Mouse (Mus musculus): ENCODE results near the gene 4931414P19Rik. TPM values are rescaled to one million over a fixed set of nuclear protein-coding genes. Genes with fewer than 3 reads are reported as not detected.

The 4931414P19Rik gene
- polyA plus RNA-seq, 1 experiment: 2.1 TPM

DNA sequence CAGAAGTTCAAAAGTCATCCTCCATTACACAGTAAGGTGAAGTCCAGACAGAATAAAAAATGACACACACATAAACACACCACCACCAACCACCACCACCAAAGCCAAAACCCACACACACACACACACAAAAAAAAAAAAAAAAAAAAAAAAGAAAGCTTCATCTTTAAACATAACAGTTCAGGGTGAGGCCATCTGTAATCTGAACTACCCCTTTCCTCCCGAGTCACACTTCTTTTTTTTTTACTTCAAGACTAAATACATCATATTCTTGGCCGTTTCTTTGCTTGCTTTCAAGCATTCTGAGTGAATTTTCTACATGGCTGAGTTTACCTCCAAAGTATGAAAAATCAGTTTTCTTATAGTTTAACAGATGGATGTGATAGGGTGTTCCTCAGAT, 4.2 kb downstream of the 4931414P19Rik start:
- no peaks in the 10 kb centered on the region for H3K36me3 ChIP-seq (ENCODE audit: control insufficient read depth, insufficient read depth, low read length)
- TF ChIP-seq POLR2A (IDR thresholded peaks at IDR 0.05; ENCODE audit: control insufficient read depth, low read depth, low read length) (no peak), CTCF (IDR thresholded peaks at IDR 0.05; ENCODE audit: control insufficient read depth, insufficient read depth, insufficient replicate concordance, low read depth, low read length) (no peak)

DNA sequence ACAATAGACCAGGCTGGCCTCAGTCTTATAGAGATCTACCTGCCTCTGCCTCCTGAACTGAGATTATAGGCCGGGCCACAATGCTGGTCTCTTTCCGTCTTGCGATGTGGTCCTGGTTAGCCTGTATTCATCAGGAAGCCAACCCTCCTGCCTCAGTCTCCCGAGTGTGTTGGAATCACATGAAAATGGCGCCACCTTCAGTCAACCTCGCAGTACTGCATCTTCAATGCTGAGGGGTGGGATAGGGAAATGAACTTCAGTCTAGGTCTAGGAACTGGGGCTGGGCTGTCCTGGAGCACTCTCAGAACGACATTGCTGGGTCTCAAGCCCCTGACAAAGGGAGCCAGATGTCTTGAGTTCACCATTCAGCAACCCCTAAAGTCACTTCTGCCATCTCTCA, 8.7 kb downstream of the 4931414P19Rik start:
- no peak overlapping the region for H3K4me3 ChIP-seq (ENCODE audit: control insufficient read depth, low read depth, low read length)
- H3K27ac ChIP-seq (ENCODE audit: control insufficient read depth, insufficient read depth, low read depth, low read length): no peak overlapping the region
- H3K36me3 ChIP-seq (ENCODE audit: control insufficient read depth, insufficient read depth, low read length): no peaks in the 10 kb centered on the region
- H3K27me3 ChIP-seq (ENCODE audit: control insufficient read depth, insufficient read depth, low read length): no peaks in the 10 kb centered on the region
- TF ChIP-seq POLR2A (IDR thresholded peaks at IDR 0.05; ENCODE audit: control insufficient read depth, low read depth, low read length): no peak
- TF ChIP-seq CTCF (IDR thresholded peaks at IDR 0.05; ENCODE audit: control insufficient read depth, insufficient read depth, insufficient replicate concordance, low read depth, low read length): peak; percentile 84; the same call in 1 of the 2 replicates
- H3K4me1 ChIP-seq (ENCODE audit: control insufficient read depth, insufficient read depth, low read length): peaks cover 11% of the 10 kb centered on the region

More for the DNA sequence above, 4.2 kb downstream of the 4931414P19Rik start:
- Histone ChIP-seq H3K27me3 (ENCODE audit: control insufficient read depth, insufficient read depth, low read length) (no peaks in the 10 kb centered on the region), H3K4me1 (ENCODE audit: control insufficient read depth, insufficient read depth, low read length) (peaks cover 5% of the 10 kb centered on the region), H3K4me3 (ENCODE audit: control insufficient read depth, low read depth, low read length) (no peak overlapping the region), H3K27ac (ENCODE audit: control insufficient read depth, insufficient read depth, low read depth, low read length) (no peak overlapping the region)

DNA sequence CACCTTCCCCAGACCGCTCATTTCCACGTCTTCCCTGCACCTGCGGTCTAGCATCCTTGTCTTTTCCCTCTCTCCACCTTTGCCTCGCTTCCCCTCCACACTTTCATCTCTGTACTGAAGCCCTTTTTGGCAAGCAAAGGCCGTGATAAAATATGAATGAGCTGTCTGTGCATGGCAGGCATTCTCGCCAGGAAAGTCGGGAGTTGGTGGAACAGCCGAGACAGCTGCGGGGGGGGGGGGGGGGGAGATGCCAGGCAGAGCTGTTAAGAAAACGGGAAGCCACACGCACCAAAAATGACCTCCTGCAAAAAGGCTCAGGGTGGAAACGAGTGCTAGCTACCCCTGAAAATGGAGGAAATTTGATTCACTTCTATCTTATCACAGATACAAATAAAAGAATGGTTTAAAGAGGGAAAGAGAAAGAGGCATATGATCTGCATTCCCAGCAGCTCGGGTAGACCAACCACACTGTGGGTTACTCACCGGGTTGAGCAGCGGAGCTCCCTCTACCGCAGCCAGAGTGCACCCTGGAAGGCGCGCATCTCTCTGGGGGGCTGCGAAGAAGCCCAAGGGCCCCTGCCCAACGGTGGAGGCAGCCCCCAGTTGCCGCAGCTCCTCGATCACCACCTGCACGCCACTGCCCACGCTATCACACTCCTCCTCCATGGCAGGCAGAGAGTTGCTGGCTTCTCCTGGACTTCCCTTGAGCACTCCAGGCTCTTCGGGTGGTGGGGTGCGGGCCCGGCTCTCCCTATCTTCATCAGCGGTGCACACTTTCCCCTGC, 11.0 kb downstream of the 4931414P19Rik start:
- peaks cover 11% of the 10 kb centered on the region for H3K4me1 ChIP-seq (ENCODE audit: control insufficient read depth, insufficient read depth, low read length)
- H3K27me3 ChIP-seq (ENCODE audit: control insufficient read depth, insufficient read depth, low read length): no peaks in the 10 kb centered on the region
- H3K36me3 ChIP-seq (ENCODE audit: control insufficient read depth, insufficient read depth, low read length): no peaks in the 10 kb centered on the region
- TF ChIP-seq CTCF (IDR thresholded peaks at IDR 0.05; ENCODE audit: control insufficient read depth, insufficient read depth, insufficient replicate concordance, low read depth, low read length): no peak
- TF ChIP-seq POLR2A (IDR thresholded peaks at IDR 0.05; ENCODE audit: control insufficient read depth, low read depth, low read length): no peak
- H3K27ac ChIP-seq (ENCODE audit: control insufficient read depth, insufficient read depth, low read depth, low read length): peak overlapping the region; percentile 56
- H3K4me3 ChIP-seq (ENCODE audit: control insufficient read depth, low read depth, low read length): peak overlapping the region; percentile 62

DNA sequence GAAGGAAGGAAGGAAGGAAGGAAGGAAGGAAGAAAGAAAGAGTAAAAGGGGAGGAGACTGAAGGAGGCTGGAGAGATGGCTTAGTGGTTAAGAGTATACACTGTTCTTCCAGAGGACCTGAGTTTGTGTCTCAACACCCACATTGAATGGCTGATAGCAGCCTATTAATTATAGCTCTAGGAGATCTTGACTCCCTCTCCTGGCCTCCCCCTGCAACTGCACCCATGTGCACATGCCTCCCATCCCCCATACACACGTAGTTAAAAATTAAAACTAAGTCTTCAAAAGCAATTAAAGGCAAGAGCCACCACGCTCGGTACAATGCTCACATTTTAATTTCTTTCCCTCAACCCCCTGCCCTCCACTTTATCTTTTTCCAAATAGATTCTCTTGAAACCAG, 11.7 kb downstream of the 4931414P19Rik start:
- Histone ChIP-seq H3K4me3 (ENCODE audit: control insufficient read depth, low read depth, low read length) (no peak overlapping the region; the same call in 1 of the 2 replicates), H3K27ac (ENCODE audit: control insufficient read depth, insufficient read depth, low read depth, low read length) (peak overlapping the region; percentile 56; the same call in 1 of the 2 replicates), H3K4me1 (ENCODE audit: control insufficient read depth, insufficient read depth, low read length) (peaks cover 11% of the 10 kb centered on the region), H3K27me3 (ENCODE audit: control insufficient read depth, insufficient read depth, low read length) (no peaks in the 10 kb centered on the region), H3K36me3 (ENCODE audit: control insufficient read depth, insufficient read depth, low read length) (no peaks in the 10 kb centered on the region)
- TF ChIP-seq CTCF (IDR thresholded peaks at IDR 0.05; ENCODE audit: control insufficient read depth, insufficient read depth, insufficient replicate concordance, low read depth, low read length): peak; percentile 66; the same call in 1 of the 2 replicates
- TF ChIP-seq POLR2A (IDR thresholded peaks at IDR 0.05; ENCODE audit: control insufficient read depth, low read depth, low read length): no peak

DNA sequence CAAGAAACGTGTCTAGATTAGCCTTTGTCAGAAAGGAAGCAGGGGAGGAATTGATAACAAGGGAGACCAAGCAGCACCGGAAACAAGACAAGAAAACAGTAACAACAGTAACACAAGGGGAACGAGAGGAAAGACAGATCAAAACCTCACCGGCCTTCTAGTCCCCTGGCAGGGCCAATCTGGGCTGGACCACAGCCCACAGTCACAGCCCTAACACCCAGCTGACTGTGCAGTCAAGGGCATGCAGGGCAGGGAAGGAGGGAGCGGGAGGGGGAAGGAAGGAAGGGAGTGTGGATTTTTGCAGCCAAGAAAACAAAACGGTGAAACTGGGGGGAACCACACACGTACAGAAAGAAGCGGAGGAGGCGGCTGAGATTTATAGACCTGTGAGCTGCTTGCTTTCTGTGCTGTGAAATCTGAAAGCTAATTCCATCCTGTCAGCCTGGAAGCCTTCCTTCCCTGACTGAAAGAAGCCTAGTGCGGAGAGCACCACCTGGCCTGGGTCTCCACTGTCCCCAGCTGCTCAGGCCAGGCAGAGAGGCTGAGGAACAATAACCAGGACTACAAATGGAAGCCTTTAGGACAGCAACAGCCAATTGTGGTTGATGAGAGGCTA, 13.4 kb downstream of the 4931414P19Rik start:
- TF ChIP-seq CTCF (IDR thresholded peaks at IDR 0.05; ENCODE audit: control insufficient read depth, insufficient read depth, insufficient replicate concordance, low read depth, low read length) (no peak), POLR2A (IDR thresholded peaks at IDR 0.05; ENCODE audit: control insufficient read depth, low read depth, low read length) (no peak)
- H3K27ac ChIP-seq (ENCODE audit: control insufficient read depth, insufficient read depth, low read depth, low read length): peak overlapping the region; percentile 68
- H3K4me3 ChIP-seq (ENCODE audit: control insufficient read depth, low read depth, low read length): no peak overlapping the region
- no peaks in the 10 kb centered on the region for H3K27me3 ChIP-seq (ENCODE audit: control insufficient read depth, insufficient read depth, low read length)
- H3K36me3 ChIP-seq (ENCODE audit: control insufficient read depth, insufficient read depth, low read length): no peaks in the 10 kb centered on the region
- peaks cover 11% of the 10 kb centered on the region for H3K4me1 ChIP-seq (ENCODE audit: control insufficient read depth, insufficient read depth, low read length)

DNA sequence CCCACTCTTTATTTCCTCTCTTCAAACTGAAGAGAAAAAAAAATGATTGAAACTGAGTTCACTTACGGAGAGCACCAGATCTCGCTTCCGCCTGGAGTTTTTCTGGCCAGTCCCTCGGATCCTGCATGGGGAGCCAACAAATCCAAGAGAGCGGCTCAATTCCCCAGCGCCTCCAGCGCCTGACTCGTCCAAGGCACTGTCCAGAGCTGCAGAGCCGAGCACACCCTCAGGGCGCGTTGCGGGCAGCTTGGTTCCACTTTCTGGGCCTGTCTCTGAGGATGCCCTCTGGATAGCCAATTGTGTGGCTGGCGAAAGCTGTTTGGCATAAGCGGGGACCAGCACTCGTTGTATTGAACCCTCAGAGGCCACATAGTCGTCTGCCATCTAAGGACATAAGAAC, 14.7 kb downstream of the 4931414P19Rik start:
- TF ChIP-seq POLR2A (IDR thresholded peaks at IDR 0.05; ENCODE audit: control insufficient read depth, low read depth, low read length) (no peak), CTCF (IDR thresholded peaks at IDR 0.05; ENCODE audit: control insufficient read depth, insufficient read depth, insufficient replicate concordance, low read depth, low read length) (no peak)
- Histone ChIP-seq H3K36me3 (ENCODE audit: control insufficient read depth, insufficient read depth, low read length) (no peaks in the 10 kb centered on the region), H3K4me3 (ENCODE audit: control insufficient read depth, low read depth, low read length) (no peak overlapping the region), H3K4me1 (ENCODE audit: control insufficient read depth, insufficient read depth, low read length) (peaks cover 11% of the 10 kb centered on the region), H3K27me3 (ENCODE audit: control insufficient read depth, insufficient read depth, low read length) (no peaks in the 10 kb centered on the region), H3K27ac (ENCODE audit: control insufficient read depth, insufficient read depth, low read depth, low read length) (no peak overlapping the region)

DNA sequence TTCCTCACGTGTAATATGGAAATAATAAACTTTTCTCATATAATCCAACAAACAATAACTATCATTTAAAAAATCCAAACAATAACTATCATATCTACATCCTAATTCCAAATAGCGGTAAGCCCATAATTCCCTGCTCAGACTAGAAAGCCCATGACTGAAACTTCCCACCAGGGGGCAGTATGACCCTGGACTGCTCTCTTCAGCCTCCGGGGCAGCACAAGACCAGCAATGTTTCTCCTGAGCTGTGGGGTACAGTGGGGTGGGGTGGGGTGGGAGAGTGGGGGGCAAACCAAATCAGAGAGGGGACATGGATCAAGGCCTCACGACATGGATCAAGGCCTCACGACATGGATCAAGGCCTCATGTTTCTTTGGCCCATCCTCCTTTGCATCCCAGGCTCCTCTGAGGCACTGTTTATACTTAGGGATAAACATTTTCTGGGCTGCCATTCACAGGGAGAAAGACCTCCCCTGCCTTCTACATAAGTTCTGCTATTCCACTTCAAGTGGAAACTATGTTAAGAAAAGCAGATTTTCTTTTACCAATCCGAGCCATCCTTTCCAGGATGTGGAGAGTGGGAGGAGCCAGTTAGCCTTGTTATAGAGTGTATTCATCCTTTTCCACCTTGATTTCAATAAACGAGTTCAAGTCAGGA, 22.0 kb downstream of the 4931414P19Rik start:
- Histone ChIP-seq H3K27me3 (ENCODE audit: control insufficient read depth, insufficient read depth, low read length) (no peaks in the 10 kb centered on the region), H3K4me3 (ENCODE audit: control insufficient read depth, low read depth, low read length) (no peak overlapping the region), H3K27ac (ENCODE audit: control insufficient read depth, insufficient read depth, low read depth, low read length) (no peak overlapping the region), H3K36me3 (ENCODE audit: control insufficient read depth, insufficient read depth, low read length) (no peaks in the 10 kb centered on the region), H3K4me1 (ENCODE audit: control insufficient read depth, insufficient read depth, low read length) (no peaks in the 10 kb centered on the region)
- TF ChIP-seq CTCF (IDR thresholded peaks at IDR 0.05; ENCODE audit: control insufficient read depth, insufficient read depth, insufficient replicate concordance, low read depth, low read length): peak; percentile 57; the same call in 1 of the 2 replicates
- TF ChIP-seq POLR2A (IDR thresholded peaks at IDR 0.05; ENCODE audit: control insufficient read depth, low read depth, low read length): no peak

Data from testis, adult 2 months (tissue).